Mouse (Mus musculus) spleen, postnatal 36 days (tissue): ENCODE measurements at regions not wholly inside any gene's neighbourhood (a gene's known extent, or its start where the extent isn't known, plus 50 kb on each side); places are given as distances from the start of the nearest gene placed in this dataset.

Source experiments
- DNase-seq, 2 experiments: peaks; one replicate each; pipeline ENCODE4 v3.0.0; 2022; ENCODE audit warnings: low spot score in 2 of 2, mixed read lengths in 1 of 2

DNA sequence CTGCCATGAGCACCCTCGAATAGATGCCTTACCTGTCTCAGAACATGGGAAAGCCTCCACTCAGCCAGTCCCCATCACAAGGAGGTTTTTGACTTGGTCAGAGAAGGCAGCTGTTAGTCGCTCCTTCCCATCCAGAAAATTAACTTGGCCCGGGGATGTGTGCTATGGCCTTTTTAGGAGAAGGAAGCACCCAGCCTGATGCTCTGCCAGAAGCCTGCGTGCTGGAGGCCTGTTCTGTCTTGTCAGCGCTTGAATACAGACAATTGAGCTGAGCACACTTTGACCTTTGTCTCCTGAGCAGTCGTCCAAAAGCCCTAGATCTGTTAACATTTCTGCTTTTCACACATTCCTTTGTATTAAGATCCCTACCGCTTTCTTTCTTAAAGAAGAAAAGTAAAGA lies 370.4 kb upstream of the Tbx3 start:
- DNase-seq: no peak

- DNase-seq: no peak
Measured at GRCm38 (mm10) chr5:119301539-119301938, 368.9 kb upstream of the Tbx3 start.

GRCm38 (mm10) chr5:119304721-119305120 lies 365.7 kb upstream of the Tbx3 start:
- DNase-seq: no peak

DNA sequence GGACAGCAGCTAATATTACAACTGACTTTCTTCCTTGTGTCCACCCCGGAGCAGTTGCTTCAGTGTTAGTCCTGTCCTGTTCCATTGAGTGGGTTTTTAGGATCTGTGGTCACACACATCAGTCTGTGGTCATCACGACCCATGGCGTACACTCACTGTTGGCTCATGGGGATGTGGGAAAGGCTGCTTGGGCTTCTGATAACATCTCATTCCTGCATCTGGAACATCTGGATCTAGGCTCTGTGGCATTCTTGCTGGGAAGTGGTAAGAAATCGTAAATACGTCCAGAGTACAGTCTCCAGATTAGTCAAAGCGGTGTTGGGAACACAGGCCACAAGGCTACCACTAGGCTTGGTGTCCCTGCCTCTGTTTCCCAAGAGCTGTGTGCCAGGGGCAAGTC lies 362.7 kb upstream of the Tbx3 start:
- no peak for DNase-seq

GRCm38 (mm10) chr5:119310178-119310930 lies 360.1 kb upstream of the Tbx3 start:
- no peak for DNase-seq

DNA sequence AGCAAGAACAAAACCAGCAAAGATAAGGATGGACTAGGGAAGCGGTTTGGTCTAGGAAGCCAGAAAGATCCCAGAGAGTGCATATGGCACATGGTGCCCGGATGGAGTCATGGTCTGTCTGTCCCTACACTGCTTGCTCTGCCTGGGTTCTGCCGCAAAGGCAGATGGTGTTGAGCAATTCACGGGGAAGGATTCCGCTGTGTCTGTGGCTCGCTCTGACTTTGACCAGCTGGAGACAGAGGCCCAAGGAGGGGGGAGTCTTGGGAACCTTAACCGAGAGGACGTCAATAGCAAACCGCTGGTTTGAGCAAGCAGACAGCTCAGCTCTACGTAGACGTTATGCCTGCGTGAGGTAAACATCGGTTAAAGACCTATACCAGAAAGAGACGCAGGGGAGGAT lies 357.7 kb upstream of the Tbx3 start:
- DNase-seq: no peak

DNA sequence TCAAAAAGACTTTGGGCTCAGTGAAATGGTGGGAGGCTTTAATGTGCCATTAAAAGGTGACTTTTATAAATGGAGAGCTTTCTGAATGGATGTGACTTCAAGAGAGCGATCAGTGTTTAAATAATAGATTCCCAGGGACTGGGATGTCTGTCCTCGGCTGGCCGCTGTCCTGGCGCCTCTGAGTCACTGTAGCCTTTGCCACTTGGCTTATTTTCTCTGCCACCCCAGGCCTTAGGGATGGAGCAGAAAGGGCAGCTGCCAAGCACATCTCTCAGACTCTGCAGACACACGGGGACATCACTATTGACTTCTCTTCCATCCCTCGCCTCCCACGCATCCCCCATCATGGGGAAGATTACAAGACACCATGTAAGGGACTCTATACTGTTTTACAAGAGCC lies 355.3 kb upstream of the Tbx3 start:
- no peak for DNase-seq

- no peak for DNase-seq
Measured at GRCm38 (mm10) chr5:119317617-119318016, 352.9 kb upstream of the Tbx3 start.

DNA sequence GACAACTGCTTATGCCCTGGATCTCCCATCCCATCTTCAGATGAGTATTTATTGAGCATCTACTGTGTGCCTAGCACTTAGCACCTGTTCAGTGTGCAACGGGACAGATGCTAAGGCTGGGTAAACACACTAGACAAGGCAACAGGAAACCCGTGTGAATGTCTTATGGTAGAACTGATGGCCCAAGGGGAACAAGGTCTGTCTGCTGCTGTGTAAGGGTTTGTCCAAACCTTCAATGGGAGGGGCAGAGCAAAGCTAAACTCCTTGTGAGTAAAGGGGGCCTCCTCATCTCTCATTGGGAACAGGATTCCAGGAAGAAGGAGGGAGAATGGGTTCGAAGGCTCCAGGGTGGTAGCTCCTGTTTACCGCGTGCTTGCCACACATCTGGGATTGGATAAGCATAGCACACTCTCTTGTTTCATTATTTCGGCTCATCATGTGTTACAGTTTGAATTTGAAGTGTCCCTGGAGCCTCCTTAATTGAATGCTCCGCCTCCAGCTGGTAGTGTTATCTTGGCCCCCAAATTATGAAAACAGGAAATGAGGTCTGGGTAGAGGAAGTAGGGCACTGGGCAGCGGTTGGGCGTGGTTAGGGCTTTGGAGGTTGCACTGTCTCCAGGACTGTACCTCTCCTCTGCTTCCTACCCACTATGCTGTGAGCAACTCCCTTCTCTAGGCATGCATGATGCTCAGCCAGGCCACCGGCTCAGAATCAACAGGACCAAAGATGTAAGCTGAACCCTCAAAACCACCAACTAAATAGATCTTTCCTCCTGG lies 348.9 kb upstream of the Tbx3 start:
- peak; percentile 64 to 70 for DNase-seq

GRCm38 (mm10) chr5:119322411-119322810 lies 348.1 kb upstream of the Tbx3 start:
- no peak for DNase-seq

DNA sequence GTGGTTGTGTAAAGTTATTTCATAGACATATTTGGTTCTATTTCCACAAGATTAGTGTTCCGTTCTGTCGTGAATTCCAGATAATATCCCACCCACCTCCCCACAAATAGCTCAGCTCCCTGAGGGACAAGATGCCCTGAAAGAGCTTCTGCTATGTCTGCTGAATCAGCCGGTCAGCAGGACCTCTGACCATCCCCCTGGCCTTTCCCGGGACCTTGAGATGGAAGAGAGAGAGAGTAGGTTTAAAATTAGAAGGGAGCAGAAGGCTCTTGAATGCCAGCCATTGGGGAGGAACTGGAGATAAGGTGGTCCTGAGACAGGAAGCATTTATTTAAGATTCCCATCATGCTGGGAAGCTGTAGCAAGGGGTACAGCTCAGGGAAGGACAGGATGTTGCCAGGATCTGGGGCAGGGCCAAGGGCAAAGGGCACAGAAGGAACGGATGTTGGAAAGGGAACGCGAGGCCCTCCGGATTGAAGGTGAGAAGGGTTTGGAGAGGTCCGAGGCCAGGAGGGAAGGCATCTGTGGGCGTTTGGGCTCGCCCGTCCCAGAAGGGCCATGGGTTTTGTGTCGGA lies 344.7 kb upstream of the Tbx3 start:
- DNase-seq: no peak

DNA sequence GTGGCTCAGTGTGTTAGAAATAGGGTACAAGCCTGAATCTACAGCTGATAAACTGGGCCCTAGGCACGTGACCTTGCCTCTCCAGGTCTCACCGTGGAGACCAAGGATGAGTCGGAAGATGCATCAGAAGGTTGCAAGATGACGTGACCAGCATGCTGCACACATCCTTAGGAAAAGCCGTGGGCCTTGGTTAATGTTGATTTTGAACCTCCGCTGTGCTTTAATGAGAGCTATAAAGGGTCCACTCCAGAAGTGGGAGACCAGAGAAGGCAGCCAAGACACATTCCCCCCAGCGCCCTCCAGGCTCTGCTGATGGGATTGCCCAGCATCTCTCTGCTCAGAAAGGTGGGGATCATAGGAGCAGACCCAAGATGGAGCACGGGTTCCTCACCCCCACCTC lies 343.6 kb upstream of the Tbx3 start:
- DNase-seq: no peak

DNA sequence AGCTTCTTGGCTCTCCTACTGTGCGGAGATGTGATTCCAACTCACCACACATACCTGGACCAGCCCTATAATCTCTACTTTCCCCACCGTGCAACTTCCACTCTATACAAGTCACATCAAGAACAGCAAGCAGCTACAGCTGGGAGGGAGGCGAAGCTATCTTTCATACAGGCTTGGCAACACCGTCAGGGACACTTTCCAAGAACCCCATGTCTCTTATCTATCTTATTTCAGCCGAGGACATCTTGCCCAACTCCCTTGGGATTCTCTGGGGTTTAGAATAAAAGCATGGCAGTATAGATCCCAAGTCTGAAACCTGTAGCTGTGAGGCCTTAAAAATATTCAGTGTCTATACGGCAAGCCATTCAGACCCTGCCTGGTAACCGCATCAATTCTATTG lies 341.5 kb upstream of the Tbx3 start:
- DNase-seq: no peak

- DNase-seq: no peak
Measured at GRCm38 (mm10) chr5:119329371-119329770, 341.1 kb upstream of the Tbx3 start.

GRCm38 (mm10) chr5:119329860-119330259 lies 340.6 kb upstream of the Tbx3 start:
- no peak for DNase-seq

GRCm38 (mm10) chr5:119331461-119331860 lies 339.0 kb upstream of the Tbx3 start:
- DNase-seq: no peak

- no peak for DNase-seq
Measured at GRCm38 (mm10) chr5:119332621-119333020, 337.8 kb upstream of the Tbx3 start.

DNA sequence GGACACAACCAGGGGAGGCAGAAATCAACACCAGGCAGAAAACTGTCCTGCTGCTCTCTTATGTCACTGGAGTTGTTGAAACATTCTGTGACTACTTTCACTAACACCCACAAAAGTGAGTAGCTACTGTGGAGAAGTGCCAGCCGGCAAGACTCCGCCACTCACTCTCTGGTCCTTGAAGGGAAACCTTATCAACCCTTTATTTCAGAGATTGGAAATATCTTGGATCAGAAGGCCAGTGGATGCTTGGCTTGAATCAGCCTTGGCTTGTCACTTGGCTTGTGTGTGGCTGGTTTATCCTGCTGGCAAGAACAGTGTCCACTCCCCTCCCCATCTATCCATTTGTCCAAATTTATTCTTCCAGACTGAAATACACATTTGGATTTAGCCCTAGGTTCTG lies 335.3 kb upstream of the Tbx3 start:
- no peak for DNase-seq

- no peak for DNase-seq
Measured at GRCm38 (mm10) chr5:119335979-119336378, 334.5 kb upstream of the Tbx3 start.

DNA sequence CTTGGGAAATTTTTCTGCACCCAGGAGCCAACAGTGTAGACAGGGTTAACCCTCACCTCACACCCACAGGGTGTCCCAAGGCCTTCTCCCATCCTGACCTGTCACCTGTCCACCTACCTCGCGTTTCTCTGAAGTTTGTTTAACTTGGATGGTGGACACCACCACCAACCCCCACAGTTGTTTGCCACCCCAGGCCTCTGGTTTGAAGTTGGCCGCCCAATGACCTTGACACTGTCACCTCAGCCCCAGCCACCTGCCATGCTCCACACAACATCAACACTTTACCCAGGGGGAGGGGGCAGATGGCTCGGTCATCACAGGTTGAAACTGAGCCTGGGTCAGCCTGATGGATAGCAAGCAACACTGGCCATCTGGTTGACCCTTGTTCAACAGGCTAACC lies 332.7 kb upstream of the Tbx3 start:
- no peak for DNase-seq

DNA sequence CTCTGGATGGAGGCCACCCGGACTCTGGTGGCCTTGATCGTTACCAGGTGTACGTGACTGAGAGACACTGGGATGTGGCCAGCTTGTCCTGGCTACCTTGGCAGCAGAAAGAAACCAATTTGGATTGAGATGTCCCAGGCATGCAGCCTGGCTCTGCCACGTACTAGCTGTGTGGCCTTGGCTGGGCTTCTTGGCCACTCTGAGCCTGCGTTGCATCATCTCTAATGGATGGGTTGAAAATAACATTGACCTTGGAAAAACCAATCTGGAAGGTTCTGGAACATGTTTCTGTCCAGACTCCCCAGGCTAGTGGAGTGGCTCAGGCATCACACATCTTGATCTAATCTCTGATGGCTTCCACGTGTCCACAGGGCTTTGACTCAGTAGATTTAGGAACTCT lies 331.8 kb upstream of the Tbx3 start:
- DNase-seq: no peak

- DNase-seq: peak; percentile 21 to 32
Measured at GRCm38 (mm10) chr5:119348303-119348702, 322.2 kb upstream of the Tbx3 start.

DNA sequence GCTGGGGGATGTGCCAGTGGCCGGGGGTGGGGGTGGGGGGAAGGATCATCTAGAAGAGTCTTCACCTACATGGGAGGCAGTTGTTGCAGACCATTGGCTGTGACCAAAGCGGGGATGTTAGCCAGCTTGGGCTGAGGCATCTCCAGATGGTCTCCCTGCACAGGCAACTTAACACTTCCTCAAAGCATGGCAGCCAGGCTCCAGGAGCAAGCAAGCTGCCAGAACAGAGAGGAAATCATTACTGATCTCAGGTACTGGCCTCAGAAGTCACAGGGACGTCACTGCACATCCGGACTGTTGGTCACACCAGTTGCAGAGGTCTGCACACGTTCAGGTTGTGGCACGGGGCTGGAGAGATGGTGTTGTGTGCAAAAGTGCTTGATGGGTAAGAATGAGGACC lies 321.1 kb upstream of the Tbx3 start:
- DNase-seq: no peak
